Mouse (Mus musculus): Measurements from ENCODE around the gene Cfap52. TPM values are rescaled to one million over a fixed set of nuclear protein-coding genes. Genes with fewer than 3 reads are reported as not detected.

The Cfap52 gene
- polyA plus RNA-seq (2016; fragmentation: Nextera tagmentation; extraction: Ambion mirVana), result 0.34 and 0.41 TPM in 2 replicates

DNA sequence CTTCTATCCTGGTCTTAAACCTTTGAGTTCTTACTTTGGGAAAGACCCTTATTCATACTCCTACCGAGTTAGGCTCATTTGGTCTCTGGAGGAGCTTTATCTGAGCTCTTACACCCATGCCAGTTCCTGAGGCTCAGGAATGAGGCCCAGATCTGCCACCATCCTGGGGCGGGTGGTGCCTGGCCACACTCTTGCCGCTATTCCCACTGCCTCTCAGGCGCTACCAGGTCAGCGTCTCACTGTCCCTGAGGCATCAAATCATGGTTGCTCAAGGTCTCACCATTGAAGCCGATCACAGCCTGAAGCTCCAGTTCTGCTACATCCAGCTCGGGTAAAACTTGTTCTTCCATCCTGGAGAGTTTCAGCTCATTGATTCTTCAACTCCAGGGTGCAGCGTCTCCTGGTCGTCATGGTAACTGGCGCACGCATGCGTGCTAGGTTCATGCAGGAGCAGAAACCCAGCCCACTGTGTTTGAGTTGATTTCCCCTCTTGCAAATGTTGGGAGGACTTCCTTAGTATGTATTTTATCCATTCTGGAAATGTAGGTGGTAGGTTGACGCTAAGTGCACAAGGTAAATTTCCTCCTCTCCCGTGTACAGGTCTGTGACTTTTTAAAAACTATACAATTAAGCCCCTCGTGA is at the start of gene Cfap52:
TSS of gene Cfap52 (minus strand) at position 410 of the 642 bp plus-strand sequence.
- peaks cover 19% of the 10 kb centered on the region for H3K4me1 ChIP-seq
- 0 out of 2 replicates have a peak, but pooled peaks cover 3% of the 10 kb centered on the region for H3K36me3 ChIP-seq
- peak; percentile 88 for DNase-seq (ENCODE audit: low spot score)
- peak within 1 kb of the TSS; percentile 74 for H3K27ac ChIP-seq
- no peaks in the 10 kb centered on the region for H3K27me3 ChIP-seq (ENCODE audit: low read depth, poor library complexity, severe bottlenecking)
- no peaks in the 10 kb centered on the region for H3K9me3 ChIP-seq (replicated peaks)
- WGBS, result 9% methylated on average over 15 of the region's 15 CpGs
- peak within 1 kb of the TSS; percentile 65 for H3K4me3 ChIP-seq

DNA sequence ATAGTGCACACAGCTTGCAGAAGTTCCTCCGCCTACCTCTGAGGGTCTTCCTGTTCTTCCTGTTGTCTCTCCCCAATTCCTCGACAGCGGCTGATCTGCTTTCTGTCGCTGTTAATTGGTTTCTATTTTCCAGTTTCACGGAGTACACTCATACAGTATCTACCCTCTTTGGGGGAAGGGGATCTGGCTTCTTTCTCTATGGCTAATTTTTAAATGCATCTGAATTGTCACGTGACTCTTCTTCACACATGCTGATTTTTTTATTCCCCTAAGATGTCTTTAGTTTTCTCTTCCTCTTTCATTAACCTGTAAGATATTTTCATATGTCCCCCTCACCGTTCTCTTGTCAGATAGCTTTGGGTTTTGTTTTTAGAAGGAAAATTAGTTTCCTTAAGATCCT is 46.8 kb upstream of the Cfap52 start:
- Histone ChIP-seq H3K9me3 (replicated peaks) (no peaks in the 10 kb centered on the region), H3K27me3 (ENCODE audit: low read depth, poor library complexity, severe bottlenecking) (no peaks in the 10 kb centered on the region), H3K4me1 (peaks cover 18% of the 10 kb centered on the region), H3K27ac (no peak overlapping the region), H3K4me3 (no peak overlapping the region), H3K36me3 (no peaks in the 10 kb centered on the region)
- WGBS, result 90% methylated on average over 7 of the region's 7 CpGs
- no peak for DNase-seq (ENCODE audit: low spot score)

DNA sequence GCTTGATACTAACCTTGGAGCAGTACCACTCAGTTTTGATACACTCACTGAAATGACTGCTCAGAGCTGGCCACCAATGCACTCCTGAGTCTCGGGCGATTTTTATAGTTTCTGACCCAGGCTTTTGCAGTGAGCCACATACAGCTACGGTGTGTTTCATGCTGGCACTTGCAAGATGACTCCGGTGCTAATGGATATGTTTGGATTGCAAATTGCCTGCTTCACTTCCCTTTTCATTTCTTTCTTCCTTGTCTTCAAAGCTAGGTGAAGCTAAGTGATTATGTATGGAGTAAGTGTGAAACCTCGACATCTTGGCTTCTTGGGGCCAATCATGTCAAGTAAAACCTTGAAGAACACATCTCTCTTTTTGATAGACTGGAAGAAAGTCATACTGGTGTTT is 43.9 kb upstream of the Cfap52 start:
- DNase-seq (ENCODE audit: low spot score), result no peak
- Histone ChIP-seq H3K36me3 (no peaks in the 10 kb centered on the region), H3K4me3 (no peak overlapping the region), H3K27ac (no peak overlapping the region), H3K27me3 (ENCODE audit: low read depth, poor library complexity, severe bottlenecking) (no peaks in the 10 kb centered on the region), H3K4me1 (peaks cover 32% of the 10 kb centered on the region), H3K9me3 (replicated peaks) (no peaks in the 10 kb centered on the region)
- 73% methylated on average over 5 of the region's 5 CpGs for WGBS

DNA sequence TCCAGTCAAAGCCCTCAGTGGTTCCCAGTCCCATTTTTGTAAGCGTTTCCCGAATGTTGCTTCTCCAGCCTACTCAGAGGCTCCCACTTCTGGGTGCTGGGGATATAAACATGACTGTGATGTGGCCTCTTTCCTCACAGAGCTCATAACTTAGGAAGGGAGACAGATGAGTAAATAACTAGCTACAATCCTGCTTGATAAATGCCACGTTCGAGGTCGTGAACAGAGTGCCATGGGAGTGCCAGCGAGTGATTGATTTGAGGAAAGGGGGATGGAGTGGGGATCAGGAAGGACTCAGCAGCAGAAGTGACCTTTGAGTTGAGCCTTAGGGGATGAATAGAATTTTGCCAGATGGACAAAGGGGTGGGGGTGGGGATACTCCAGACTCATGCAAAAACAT is 42.2 kb upstream of the Cfap52 start:
- H3K9me3 ChIP-seq (replicated peaks), result no peaks in the 10 kb centered on the region
- no peaks in the 10 kb centered on the region for H3K27me3 ChIP-seq (ENCODE audit: low read depth, poor library complexity, severe bottlenecking)
- 46% methylated on average over 6 of the region's 6 CpGs for WGBS
- H3K4me1 ChIP-seq, result peaks cover 32% of the 10 kb centered on the region
- H3K36me3 ChIP-seq, result no peaks in the 10 kb centered on the region
- DNase-seq (ENCODE audit: low spot score), result no peak
- no peak overlapping the region for H3K4me3 ChIP-seq
- H3K27ac ChIP-seq, result no peak overlapping the region

DNA sequence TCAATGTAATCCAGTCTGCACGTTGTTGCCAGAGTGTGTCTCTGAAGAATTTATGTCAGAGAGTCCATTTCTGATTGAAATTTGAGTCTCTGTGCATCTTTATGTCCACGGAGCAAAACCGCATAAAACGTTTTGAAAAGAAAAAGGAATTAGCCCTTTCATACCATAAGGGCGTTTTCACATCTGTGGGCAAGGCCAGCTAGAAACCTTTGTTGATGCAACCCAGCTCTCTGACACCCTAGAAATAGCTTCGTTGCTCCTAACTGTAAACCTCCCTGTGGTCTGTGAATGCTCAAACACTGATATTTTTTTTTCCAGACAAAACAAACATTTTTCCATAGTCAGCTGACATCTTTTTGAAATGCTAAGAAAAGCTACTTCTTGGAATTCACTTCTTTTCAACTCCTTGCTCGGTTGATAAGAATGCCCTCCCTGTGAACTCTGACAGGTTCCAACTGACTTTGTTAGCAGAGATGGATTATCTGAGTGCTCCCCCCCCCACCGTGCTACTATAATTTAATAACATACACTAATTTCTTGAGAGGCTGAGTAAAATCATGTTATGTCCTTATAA is 40.9 kb upstream of the Cfap52 start:
- Histone ChIP-seq H3K27me3 (ENCODE audit: low read depth, poor library complexity, severe bottlenecking) (no peaks in the 10 kb centered on the region), H3K9me3 (replicated peaks) (no peaks in the 10 kb centered on the region), H3K27ac (no peak overlapping the region), H3K4me3 (no peak overlapping the region), H3K36me3 (no peaks in the 10 kb centered on the region), H3K4me1 (peaks cover 32% of the 10 kb centered on the region)
- WGBS, result 39% methylated on average over 8 of the region's 8 CpGs
- no peak for DNase-seq (ENCODE audit: low spot score)

DNA sequence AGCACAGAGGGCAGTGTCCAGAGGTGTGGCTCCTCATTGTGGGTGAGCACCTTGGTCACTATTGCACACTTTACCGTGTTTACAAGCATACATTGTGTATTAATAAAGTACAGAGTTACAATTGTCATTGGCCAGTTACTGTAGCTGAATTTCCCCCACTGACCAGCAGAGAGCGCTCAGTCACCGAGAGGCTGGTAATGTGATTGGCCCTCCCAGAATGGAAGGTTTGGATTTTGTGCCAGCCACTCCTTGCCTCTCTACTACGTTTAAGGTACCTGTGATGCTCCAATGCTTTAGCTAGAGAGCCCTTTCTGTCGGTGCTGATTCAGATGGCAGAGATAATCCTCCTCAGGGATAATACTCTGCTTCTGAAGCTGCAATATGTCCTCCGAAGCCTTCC is 38.7 kb upstream of the Cfap52 start:
- H3K27me3 ChIP-seq (ENCODE audit: low read depth, poor library complexity, severe bottlenecking), result no peaks in the 10 kb centered on the region
- H3K9me3 ChIP-seq (replicated peaks), result no peaks in the 10 kb centered on the region
- WGBS, result 27% methylated on average over 6 of the region's 6 CpGs
- H3K27ac ChIP-seq, result no peak overlapping the region
- no peak overlapping the region for H3K4me3 ChIP-seq
- no peaks in the 10 kb centered on the region for H3K36me3 ChIP-seq
- DNase-seq (ENCODE audit: low spot score), result peak; percentile 73
- H3K4me1 ChIP-seq, result peaks cover 32% of the 10 kb centered on the region

DNA sequence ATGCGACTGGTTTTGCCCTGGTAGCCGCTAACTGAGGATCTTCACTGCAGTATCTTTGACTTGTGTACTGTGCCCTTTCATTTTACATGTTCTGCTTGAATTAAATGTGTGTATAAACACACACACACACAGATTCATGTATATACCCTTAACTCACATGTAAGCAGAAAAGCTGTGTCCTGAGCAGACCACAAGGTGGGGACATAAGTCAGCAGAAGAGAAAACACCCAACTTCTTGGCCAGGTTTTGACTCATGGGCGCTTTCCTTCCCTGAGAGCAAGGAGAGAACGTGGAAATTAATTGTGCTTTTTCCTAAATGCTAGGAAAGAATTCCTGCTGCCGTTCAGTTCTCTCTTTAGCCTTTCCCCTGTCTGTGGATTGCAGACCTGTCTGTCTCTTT is 34.2 kb upstream of the Cfap52 start:
- H3K9me3 ChIP-seq (replicated peaks), result no peaks in the 10 kb centered on the region
- no peak for DNase-seq (ENCODE audit: low spot score)
- H3K27me3 ChIP-seq (ENCODE audit: low read depth, poor library complexity, severe bottlenecking), result no peaks in the 10 kb centered on the region
- no peaks in the 10 kb centered on the region for H3K4me1 ChIP-seq
- H3K27ac ChIP-seq, result no peak overlapping the region
- H3K4me3 ChIP-seq, result no peak overlapping the region
- H3K36me3 ChIP-seq, result no peaks in the 10 kb centered on the region
- WGBS, result 82% methylated on average over 5 of the region's 5 CpGs

DNA sequence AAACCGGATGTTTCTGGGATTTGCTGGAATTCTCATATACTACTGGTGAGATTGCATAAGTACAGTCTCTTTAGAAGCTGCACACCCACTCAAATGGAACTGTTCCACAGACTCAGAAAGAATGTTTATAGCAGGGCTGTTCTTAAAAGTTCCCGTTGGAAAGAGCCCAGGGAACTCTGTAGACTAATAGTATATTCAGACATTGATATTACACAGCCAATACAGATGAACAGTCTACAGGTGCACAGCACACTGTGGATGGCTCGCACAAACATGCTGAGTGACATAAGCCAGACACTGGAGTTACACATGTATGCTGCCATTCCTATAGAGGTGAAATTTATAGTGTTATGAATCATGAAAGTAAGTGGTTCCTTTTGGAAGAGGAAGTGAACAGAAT is 33.5 kb upstream of the Cfap52 start:
- no peak for DNase-seq (ENCODE audit: low spot score)
- H3K4me3 ChIP-seq, result no peak overlapping the region
- 93% methylated on average over 3 of the region's 3 CpGs for WGBS

DNA sequence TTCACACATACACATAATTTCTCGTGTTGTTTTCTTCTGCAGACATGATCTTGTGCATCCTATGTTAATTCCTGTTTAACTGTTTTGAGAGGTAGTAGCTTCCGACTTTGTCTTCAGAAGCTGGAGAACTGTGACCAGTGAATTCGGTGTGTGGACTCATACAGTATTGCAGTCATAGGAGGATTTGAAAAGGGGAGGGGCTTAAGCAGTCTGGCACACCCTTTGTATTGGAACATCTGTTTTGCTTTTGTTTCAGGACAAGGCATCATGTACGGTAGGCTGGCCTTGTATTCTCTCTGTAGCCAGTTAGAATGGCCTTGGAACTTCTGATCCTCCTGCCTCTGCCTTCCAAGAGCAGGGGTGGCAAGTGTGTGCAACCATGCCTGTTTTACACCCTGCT is 30.5 kb upstream of the Cfap52 start:
- H3K4me3 ChIP-seq, result no peak overlapping the region
- H3K27ac ChIP-seq, result no peak overlapping the region
- no peaks in the 10 kb centered on the region for H3K9me3 ChIP-seq (replicated peaks)
- no peaks in the 10 kb centered on the region for H3K27me3 ChIP-seq (ENCODE audit: low read depth, poor library complexity, severe bottlenecking)
- 85% methylated on average over 4 of the region's 4 CpGs for WGBS
- no peak for DNase-seq (ENCODE audit: low spot score)
- no peaks in the 10 kb centered on the region for H3K4me1 ChIP-seq
- H3K36me3 ChIP-seq, result no peaks in the 10 kb centered on the region

More for the DNA sequence above, 33.5 kb upstream of the Cfap52 start:
- no peak overlapping the region for H3K27ac ChIP-seq
- H3K36me3 ChIP-seq, result no peaks in the 10 kb centered on the region
- H3K27me3 ChIP-seq (ENCODE audit: low read depth, poor library complexity, severe bottlenecking), result no peaks in the 10 kb centered on the region
- no peaks in the 10 kb centered on the region for H3K9me3 ChIP-seq (replicated peaks)
- no peaks in the 10 kb centered on the region for H3K4me1 ChIP-seq

DNA sequence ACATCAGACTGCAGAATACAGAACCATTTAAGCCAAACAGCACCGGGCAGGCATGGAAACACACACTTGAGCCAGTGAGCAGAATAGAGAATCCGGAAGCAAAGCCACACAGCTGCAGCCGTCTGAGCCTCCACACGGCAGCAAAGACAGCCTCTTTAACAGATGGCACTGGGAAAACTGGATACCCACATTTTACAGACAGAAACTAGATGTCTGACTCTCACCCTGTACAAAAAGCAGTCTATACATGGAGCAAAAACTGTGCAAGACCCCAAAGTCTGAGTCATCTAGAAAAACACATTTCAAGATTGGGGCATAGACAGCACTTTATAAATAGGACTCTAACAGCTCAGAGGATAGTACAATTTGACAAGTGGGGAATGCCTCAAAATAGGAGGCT is 25.8 kb upstream of the Cfap52 start:
- H3K4me3 ChIP-seq, result no peak overlapping the region

DNA sequence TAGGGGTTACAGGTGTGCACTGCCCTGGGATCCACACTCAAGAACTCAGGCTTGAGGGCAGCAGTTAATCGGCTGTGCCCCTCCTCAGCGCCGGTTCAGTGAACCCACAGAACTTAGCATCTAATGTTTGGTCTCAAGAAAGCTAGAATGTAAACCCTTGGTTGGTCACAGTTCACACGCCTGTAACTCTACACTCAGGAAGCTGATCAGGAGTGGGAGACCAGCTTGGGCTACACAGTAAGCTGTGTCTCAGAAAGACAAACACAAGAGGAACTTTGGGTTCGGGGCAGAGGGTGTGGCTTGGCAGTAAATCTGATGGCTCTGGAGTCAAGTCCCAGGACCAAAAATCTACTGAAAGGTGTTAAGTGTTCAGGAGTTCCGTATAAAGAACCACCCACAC is 18.1 kb upstream of the Cfap52 start:
- no peaks in the 10 kb centered on the region for H3K9me3 ChIP-seq (replicated peaks)
- no peak overlapping the region for H3K4me3 ChIP-seq
- DNase-seq (ENCODE audit: low spot score), result no peak
- 0 out of 2 replicates have a peak, but pooled peaks cover 3% of the 10 kb centered on the region for H3K36me3 ChIP-seq
- no peak overlapping the region for H3K27ac ChIP-seq
- no peaks in the 10 kb centered on the region for H3K27me3 ChIP-seq (ENCODE audit: low read depth, poor library complexity, severe bottlenecking)
- whole genome bisulfite sequencing, result 90% methylated on average over 6 of the region's 6 CpGs
- no peaks in the 10 kb centered on the region for H3K4me1 ChIP-seq

More for the DNA sequence above, 25.8 kb upstream of the Cfap52 start:
- H3K4me1 ChIP-seq, result no peaks in the 10 kb centered on the region
- 0 out of 2 replicates have a peak, but pooled peaks cover 3% of the 10 kb centered on the region for H3K36me3 ChIP-seq
- no peaks in the 10 kb centered on the region for H3K9me3 ChIP-seq (replicated peaks)
- 89% methylated on average over 4 of the region's 4 CpGs for WGBS
- no peak overlapping the region for H3K27ac ChIP-seq
- no peak for DNase-seq (ENCODE audit: low spot score)
- H3K27me3 ChIP-seq (ENCODE audit: low read depth, poor library complexity, severe bottlenecking), result no peaks in the 10 kb centered on the region

DNA sequence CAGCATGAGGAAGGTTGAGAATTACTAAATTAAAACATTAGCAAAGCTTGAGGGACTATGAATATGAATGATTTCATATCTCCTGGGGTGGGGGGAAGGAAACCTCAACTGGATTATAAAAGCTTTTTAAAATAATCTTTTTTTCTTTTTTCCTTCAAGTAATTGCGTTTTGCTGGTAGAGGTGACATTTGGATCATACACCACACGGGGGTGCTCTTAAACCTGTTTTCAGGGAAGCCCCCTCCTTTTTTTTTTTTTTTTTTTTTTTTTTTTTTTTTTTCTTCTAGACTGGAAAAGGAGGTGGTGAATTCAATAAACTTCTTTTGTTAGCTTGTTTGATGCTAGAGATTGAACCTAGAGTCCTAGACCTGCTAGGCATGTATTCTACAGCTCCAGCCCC is 9.8 kb upstream of the Cfap52 start:
- H3K27me3 ChIP-seq (ENCODE audit: low read depth, poor library complexity, severe bottlenecking), result no peaks in the 10 kb centered on the region
- WGBS, result 13% methylated on average over 2 of the region's 2 CpGs
- no peaks in the 10 kb centered on the region for H3K9me3 ChIP-seq (replicated peaks)
- no peaks in the 10 kb centered on the region for H3K4me1 ChIP-seq
- DNase-seq (ENCODE audit: low spot score), result peak; percentile 43
- no peak overlapping the region for H3K4me3 ChIP-seq
- H3K27ac ChIP-seq, result no peak overlapping the region
- peaks cover 12% of the 10 kb centered on the region for H3K36me3 ChIP-seq

DNA sequence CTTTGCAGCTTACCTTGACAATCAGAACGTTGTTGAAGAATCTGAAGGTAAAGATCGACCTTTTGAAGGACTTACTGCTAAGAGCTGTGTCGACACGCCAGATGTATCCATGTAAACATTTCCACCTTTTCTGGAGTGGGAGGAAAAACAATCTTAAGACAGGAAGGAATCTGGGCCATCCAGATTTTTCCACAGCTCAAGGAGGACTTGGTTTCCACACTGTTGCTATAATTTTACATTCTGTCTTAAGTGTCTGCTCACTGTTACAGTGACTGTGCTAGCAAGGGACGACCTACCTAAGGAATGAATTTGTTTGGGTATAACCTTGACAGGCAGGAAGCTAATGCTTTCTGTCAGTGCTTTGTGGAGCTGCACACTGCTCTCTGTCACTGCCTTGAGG is 7.8 kb upstream of the Cfap52 start:
- H3K27ac ChIP-seq, result no peak overlapping the region
- DNase-seq (ENCODE audit: low spot score), result no peak
- 89% methylated on average over 5 of the region's 5 CpGs for WGBS
- H3K9me3 ChIP-seq (replicated peaks), result no peaks in the 10 kb centered on the region
- H3K4me3 ChIP-seq, result no peak overlapping the region
- H3K27me3 ChIP-seq (ENCODE audit: low read depth, poor library complexity, severe bottlenecking), result no peaks in the 10 kb centered on the region
- peaks cover 15% of the 10 kb centered on the region for H3K36me3 ChIP-seq
- no peaks in the 10 kb centered on the region for H3K4me1 ChIP-seq
